Mouse (Mus musculus): ENCODE data around the gene Baiap3.

Gene Baiap3

GRCm38 (mm10) chr17:25210680-25211466, 45.3 kb downstream of the Baiap3 start:
- no peak for DNase-seq (ENCODE audit: extremely low read depth, low read depth)

- no peak for DNase-seq (ENCODE audit: extremely low read depth, low read depth)
These were observed 46.2 kb downstream of the Baiap3 start for GRCm38 (mm10) chr17:25210006-25210405.

DNA sequence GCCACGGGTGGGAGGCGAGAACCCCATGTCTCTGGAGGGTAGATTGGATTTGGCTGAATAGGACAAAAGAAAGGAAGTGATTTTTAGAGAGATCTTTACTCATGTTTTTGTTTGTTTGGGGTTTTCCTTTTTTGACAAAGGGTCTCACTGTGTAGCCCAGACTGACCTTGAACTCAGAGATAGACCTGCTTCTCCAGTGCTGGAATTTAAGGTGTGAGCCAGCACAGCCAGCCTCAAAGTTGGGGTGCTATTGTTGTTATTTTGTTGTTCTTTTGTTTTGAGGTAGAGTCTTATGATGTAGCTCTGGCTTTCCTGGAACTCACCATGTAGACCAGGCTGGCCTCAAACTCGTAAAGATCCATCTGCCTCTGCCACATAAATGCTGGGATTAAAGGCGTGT, 53.8 kb downstream of the Baiap3 start:
- DNase-seq (ENCODE audit: extremely low read depth, low read depth), result no peak
